Mouse (Mus musculus) retina, postnatal 7 days (tissue): ENCODE measurements around the gene Jagn1.

Source experiments
- DNase-seq: peaks from one replicate; pipeline ENCODE4 v3.0.0-alpha.2; 2012; ENCODE audit warnings: low read depth, low spot score

The Jagn1 gene

DNA sequence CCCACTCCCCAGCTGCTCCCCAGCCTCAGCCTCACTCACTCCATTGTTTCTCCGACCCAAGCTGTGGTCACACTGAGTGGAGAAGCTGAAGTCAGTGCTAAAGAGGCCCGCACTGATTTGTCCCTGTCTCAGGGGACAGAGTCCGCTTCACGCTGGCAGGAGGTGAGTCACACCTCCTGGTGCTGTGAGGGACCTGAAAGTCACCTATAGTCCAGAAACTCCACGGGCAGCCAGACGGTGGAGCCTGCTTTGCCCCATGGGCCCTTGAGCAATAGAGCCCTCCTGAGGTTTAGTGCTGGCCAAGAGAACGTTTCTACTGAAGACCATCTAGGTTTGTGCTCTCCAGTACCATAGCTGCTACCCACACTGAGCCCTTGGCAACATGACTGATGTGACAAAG, 7.7 kb upstream of the Jagn1 start:
- DNase-seq: no peak

DNA sequence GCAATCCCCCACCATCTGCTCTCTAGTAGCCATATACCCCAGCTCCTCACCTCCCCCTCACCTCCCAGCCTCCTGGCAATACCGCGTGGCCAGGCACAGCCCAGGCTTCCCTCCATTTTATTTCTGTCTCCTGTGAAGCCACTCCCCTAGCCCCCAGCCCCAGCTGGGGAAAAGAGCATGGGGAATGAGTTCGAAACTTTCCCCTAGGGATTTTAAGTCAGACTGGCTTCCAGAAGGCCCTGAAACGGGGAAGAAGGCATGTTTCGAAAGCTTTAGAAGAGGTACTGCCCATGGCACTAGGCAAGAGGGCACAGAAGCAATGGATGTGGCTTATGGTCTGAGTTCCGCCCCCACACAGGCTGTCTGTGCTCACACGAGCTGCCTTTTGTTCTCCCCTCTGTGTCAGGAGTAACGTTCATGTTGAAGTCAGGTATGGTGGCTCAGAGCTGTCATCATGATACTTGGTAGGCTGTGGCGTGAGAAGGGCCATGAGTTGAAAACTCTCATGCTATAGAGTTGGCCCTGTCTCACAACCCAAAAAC, 6.6 kb upstream of the Jagn1 start, which contains the start of gene Cidec:
Gene Cidec (minus strand): TSS at position 97 of the 542 bp plus-strand sequence.
- no peak for DNase-seq

DNA sequence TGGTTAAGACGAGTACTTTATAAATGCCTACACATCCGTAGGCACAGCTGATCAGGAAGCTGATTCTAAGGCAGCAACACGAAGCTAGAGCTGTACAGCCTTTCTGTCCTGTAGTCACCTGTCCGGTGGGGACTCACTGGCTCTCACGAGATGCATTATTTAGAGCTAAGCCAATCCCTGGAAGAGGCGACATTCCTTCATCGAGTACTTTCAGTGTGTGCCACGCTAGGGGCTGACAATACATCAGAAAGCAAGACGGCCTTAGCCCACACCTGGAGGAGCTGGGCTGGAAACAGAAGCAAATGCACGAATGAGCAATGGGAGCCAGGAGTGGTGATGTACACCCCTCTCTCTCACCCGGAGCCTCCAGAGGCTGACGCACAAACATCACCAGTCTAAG, 5.2 kb upstream of the Jagn1 start:
- DNase-seq: no peak

DNA sequence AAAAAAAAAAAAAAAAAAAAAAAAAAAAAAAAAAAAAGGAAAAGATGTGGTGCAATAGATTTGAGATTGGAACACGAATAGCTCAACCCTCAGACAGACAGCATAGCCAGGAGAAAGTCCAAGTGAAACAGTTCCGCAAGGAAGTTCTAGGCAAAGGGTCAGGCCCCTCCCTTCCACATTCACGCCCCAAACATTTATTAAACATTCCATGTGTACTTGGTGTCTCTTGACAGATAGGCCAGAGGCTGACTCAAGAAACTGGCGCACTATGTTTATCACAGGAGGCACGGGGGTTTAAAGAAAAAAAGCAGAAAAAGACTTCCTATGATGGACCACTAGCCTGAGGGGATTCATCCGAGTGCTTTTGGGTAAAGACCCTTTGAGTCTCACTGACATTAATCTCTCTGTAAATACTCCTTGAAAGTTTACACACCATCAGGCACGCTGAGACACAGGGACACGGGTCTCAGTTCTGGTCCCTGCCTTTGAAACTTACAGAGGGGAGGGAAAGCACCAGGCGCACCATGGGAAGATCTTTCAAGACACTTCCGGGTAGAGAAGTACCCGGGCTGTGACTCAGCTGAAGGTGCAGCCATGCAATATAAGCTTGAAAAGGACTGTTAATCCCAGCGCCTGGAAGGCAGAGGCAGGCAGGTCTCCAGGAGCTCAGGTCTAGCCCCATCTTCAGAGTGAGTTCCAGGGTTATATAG, 3.5 kb upstream of the Jagn1 start:
- DNase-seq: no peak

DNA sequence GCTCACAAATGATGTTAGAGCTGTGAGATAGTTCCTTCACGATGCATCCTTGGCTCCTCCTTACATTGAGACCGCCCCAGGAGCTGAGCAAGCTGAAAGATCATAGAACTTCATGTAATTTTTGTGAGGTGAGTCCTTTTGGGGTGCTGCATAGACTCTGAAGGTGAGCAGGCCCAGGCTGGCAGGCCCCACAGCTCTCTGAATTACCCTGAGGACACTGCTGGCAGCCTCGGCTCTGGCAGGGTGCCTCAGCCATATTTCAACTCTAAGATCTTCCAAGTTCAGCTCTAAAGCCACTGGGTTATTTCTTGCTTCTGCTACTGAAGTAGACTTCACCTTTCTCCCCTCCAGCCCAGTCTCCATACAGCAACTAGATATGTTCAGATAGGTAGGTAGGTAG, 1.7 kb upstream of the Jagn1 start:
- no peak for DNase-seq

DNA sequence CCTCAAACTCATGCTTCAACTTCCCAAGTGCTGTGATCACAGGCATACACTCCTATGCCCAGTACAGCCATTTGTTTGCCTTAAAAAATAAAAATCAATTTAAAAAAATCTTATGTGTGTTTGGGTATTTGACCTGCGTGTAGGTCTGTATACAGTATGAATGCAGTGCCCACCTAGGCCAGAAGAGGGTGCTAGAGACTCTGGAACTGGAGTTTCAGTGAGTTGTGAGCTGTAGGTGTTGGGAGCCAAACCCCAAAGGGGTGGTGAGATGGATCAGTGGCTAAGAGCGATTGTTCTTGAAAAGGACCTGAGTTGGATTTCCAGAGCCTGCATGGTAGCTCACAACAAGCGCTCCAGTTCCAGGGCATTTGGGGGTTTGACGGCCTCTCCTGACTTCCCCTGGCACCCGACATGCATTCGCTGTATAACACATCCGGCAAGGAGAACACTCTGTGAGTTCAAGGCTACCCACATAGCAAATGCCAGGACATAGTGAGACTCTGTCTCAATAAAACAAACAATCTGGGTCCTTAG, 1.2 kb upstream of the Jagn1 start:
- peak; percentile 65 for DNase-seq

DNA sequence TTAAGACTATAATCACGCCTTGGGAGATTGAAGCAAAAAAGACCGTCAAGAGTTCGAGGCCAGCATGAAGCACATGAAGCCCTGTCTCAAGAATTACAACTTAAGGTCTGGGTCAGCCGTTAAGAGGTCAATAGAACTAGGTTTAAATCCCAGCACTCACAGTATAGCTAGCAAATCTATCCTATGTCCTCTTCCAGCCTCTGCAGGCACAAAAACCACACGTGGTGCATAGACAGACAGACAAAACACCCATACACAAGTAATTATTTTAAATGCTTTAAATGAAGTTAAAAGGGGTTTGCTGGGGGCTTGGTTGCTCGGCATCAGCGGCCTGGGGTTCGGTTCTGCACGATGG, 305 bp upstream of the Jagn1 start:
- DNase-seq: no peak

DNA sequence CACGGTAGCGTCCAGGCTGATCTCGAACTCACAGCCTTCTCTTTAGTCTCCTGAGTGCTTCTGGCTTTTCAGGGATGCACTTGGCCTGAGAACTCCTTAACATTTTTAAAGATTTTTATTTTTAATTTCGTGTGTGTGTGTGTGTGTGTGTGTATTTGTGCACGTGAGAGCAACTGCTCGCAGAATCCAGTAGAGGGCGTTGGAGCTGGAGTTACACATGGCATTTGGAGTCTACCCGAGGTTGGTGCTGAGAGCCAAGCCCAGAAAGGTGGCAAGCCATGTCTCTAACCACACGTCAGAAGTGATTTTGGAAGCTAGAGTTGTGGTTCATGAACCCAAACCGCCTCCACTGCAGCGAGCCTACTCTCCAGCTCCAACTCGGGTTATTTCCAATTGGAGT, 722 bp downstream of the Jagn1 start:
- DNase-seq: no peak

DNA sequence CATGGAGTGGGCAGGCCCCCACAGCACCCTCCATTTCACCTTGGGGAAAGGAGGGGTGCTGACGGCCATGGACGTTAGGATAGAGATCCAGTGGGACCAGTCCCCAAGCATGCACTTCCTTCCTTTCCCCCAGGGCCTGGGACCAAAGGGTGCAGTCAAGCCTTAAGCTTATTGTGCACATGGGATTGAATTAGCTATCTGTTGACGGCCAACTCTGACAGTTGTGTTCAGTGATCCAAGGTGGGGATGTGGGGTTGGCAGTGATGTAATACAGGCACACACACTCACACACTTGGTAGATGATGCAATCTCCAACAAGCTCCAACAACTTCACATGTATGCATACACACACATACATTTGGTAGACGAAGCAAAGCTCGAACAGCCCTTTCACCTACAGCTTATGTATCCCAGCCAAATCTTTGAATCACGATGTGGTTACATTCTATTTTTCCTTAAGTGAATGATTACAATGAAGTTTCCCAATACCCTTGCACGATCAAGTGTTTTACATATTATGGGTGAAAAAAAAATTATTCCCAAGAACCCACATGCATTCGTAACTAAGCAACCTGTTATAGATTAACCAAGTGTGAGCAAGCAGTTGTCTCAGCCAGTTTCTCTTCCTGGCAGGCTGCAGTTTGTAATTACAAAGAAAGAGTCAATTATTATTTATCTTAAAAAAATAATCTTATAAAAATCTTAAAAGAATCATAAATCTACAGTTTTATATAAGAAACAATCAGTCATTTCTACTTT, 2.0 kb downstream of the Jagn1 start:
- no peak for DNase-seq

DNA sequence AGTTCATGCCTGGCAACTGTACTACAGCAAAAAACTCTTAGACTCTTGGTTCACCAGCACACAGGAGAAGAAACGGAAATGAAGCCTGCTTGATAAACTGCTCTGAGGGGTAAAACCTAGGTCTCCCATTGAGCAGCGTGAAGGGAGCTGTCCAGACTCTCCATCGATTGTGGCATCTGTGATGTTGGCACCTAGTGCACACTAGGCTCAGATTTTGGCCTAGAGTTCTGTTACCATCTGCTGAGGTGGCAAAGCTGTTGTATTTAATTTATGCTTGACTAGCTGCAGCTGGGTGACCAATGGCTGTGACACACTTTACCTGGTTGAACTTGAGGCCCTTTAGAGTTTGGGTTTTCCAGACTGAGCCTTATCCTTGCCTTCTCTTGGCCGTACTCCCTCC, 5.3 kb downstream of the Jagn1 start:
- no peak for DNase-seq

DNA sequence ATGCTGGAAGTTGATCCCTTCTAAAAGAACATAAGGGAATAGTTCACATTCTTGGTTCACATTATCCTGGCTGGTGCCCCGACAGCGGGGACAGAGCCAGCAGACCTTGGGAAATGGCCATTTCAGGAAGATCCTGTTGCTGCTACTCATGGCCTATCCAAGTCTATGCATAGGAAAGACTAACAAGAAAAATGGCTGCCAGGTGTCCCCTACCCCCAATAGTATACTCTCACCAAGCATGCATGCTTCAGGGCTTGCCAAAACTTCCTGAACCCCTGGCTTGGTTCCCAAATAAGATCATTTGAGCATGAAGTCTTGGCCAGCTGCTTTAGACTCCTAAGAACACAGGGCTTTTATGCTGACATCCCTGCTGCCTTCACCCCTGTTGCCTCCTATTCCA, 9.5 kb downstream of the Jagn1 start:
- DNase-seq: no peak

DNA sequence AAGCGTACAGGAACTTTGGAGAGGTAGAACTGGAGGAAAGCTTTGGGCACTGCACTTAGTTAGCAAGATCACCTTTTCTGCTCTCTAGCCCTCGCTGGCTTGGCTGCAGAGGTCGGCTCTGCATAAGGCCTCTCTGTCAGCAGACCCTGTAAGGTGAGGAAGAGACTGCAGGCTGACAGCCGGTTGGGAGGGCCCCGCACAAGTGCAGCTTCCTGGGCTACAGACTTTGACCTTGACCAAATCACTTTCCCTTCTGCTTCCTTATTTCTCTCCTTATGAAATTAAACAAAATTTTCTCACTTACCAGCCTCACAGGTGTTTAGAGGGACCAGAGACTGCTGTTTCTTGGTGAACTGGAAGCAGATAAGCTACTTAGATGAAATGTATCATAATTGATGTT, 12.6 kb downstream of the Jagn1 start:
- no peak for DNase-seq

DNA sequence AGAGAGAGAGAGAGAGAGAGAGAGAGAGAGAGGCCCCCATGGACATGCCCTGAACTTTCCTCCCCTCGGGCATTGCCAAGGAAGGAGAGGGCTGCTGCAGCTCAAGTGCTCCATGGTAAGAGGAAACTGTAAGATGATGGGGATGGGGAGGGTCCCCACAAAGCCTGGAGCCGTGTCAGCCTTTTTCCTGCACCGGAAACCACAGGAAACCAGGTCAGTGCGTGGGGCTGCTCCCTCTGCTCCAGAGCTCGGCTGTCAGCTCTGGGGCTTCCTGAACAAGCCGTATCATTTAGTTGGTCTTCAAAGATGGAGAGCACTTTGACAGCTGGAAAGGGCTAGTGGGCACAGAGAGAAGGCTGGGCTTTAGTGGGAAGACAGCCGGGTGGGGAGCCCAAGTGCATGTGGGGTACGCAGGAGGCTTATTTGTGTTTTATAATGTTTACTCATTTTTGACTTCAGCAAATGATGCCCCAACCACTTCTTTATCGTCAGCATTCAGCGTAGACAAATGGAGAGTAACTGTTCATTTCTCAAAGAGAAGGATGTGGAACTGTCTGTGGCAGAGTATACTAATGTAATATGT, 15.7 kb downstream of the Jagn1 start, which contains the start of gene Il17re:
Gene Il17re (plus strand): TSS at position 533 of the 583 bp plus-strand sequence.
- no peak for DNase-seq

DNA sequence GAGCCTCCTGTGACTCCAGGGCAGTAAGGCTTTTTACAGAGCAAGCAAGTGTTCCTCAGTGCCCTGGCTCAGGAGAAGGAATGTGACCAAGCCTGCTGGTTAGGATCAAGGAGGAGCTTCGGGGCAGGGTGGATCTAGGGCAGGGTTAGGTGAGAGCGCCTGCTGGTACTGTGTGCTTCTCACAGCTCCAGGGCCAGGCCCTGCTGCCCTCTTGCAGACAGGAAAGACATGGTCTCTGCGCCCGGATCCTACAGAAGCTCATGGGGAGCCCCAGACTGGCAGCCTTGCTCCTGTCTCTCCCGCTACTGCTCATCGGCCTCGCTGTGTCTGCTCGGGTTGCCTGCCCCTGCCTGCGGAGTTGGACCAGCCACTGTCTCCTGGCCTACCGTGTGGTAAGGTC, 16.3 kb downstream of the Jagn1 start:
- DNase-seq: no peak

DNA sequence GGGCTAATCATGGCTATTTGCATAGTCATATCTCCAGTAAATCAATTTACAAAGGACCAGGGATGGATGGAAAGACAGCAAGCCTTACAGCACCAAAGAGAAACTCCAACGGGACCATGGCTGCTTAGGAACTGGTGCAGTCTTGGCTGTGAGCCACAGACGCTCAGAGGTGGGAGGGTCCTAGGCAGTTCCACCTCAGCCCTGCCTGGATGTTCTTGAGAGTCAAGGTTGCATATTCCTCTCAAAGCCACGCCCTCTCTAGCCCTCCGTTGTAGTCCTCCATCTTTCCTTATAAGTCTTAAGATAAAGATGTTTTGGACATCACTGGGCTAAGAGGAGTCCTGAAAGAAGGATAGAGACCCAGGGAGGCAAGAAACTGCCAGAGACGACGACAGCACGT, 21.7 kb downstream of the Jagn1 start:
- no peak for DNase-seq

DNA sequence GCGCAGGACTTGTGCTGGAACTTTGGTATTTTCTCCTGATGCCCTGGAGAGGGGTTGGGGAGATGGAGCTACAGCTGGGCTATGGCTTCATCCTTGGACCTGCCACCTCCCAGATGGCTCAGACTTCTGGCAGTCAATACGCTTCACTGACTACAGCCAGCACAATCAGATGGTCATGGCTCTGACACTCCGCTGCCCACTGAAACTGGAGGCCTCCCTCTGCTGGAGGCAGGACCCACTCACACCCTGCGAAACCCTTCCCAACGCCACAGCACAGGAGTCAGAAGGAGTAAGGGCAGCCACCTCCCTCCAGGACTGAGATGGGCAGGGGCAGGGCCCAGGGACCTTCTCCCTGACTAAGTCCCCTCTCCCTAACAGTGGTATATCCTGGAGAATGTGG, 23.2 kb downstream of the Jagn1 start:
- DNase-seq: peak; percentile 28

DNA sequence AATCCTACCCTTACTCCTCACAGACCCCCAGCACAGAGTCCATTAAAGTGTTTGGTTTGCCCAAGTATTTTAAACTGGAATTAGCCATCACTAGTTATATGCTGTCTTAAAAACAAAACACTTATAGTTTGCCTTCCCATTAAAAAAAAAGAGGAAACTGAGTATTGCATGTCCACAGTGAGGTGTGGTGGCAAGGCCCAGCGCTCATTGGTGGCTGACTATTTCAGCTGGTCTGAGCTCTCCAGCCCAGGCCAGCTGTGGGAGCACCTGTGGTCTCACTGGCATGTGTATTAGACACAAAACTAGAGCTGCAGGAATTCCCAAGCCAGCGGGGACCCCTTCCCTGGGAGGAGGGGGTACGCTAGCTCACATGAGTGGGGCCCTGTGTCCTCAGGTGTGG, 26.1 kb downstream of the Jagn1 start:
- no peak for DNase-seq

DNA sequence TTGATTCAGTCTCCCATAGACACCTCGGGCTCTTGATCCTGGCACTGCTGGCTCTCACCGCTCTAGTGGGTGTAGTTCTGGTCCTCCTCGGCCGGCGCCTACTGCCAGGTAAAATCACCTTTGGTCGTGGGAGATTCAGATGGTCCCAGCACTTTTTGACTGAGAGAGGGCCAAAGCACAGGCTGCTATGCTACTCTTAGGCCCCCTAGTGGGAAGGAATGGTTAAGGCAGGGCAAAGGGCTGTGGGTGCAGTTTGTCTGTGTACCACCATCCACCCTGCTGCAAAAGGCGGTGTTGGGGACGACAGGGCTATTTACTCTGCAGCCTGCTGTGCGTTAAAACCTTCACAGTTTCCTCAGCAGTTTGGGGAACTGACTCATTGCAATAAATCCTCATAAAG, 26.7 kb downstream of the Jagn1 start:
- peak; percentile 45 for DNase-seq

DNA sequence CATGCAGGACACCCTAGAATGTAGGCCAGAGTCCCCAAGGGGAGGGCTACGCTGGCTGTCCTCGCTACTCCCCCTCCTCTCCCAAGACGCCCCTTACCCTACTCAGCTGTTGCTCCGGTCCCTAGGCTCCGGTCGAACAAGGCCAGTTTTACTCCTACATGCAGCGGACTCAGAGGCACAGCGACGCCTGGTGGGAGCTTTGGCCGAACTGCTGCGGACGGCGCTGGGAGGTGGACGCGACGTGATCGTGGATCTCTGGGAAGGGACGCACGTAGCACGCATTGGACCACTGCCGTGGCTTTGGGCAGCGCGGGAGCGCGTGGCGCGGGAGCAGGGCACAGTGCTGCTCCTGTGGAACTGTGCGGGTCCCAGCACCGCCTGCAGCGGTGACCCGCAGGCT, 27.1 kb downstream of the Jagn1 start:
- DNase-seq: peak; percentile 70

DNA sequence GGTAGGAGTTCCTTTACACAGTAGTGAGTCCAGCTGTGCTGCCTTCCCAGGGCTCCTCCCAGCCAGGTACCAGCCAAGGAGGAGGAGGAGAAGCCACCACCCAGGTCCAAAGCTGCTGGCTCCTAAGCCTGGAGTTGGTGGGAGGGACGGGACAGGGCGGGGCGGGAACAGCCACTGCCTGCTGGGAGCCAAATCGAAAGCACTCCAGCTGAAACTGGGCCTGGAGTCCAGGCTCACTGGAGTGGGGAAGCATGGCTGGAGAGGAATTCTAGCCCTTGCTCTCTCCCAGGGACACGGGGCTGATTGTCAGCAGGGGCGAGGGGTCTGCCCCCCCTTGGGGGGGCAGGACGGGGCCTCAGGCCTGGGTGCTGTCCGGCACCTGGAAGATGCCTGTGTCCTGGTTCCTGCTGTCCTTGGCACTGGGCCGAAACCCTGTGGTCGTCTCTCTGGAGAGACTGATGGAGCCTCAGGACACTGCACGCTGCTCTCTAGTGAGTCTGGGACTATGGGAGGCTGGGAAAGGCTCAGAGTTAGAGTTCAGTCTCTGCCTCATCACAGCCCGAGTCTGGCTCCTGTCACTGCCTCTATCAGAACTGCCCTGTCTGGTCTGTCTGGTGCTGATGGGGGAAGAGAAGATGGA, 29.0 kb downstream of the Jagn1 start, which contains the start of gene Il17rc:
Gene Il17rc (plus strand): TSS at position 131 of the 640 bp plus-strand sequence.
- no peak for DNase-seq

DNA sequence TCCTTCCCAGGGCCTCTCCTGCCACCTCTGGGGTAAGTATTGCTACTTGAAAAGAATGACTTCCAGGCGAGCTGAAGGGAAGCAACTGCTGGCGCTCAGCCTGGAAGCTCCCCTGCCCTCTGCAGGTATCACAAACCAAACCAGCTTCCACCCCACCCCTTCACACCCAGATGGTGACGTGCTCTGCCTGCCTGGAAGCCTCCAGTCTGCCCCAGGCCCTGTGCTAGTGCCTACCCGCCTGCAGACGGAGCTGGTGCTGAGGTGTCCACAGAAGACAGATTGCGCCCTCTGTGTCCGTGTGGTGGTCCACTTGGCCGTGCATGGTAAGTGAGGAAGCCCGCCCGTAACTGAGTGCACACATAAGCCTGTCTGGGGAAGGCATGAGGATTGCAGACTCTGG, 29.7 kb downstream of the Jagn1 start:
- DNase-seq: no peak

DNA sequence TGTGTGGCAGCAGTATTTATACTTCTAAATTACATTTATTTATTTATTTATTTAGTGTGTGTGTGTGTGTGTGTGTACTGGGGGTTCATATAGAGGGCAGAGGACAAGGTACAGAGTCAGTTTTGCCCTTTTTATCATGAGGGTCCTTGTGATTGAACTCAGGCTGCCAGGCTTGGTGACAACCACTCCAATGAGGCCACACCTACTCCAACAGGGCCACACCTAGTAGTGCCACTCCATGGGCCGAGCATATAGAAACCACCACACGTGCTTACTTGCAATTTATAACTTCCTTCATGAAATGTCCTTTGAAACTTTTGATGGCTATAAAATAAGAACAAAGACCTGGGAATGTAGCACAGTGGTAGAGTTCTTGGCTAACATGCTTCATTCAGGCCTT, 30.9 kb downstream of the Jagn1 start:
- DNase-seq: no peak
